8 mouse cellular contexts compared by ENCODE assay signal in the genomic region with DNA sequence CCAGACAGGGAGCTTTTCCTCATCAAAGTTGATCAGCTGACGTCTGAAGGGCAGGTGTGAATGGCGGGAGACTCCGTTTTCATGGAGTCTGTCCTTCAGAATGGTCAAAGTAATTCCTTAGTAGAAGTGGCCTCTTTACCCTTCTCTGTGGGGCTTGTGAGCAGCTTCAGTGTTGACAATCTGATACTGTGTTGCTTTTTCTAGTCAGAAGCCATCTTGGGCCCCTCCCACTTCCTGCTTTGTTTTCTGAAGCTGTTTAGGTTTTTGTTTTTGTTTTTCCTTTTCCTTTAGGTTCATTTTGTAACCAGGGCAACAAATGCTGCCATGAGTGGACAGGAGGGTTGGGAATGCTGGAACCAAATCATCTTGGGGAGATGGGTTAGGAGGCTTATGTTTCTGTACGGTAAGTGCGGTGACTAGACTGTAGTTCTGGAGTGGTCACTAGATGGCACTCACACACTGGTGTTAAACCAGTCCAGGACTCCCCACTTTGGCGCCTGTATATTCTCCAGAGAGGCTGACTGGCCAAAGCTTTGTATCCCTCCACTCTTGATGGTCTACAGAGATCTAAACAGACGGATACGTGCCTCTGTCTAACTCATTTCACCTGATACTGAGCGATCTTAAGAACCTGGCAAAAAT. TPM values are rescaled to one million over a fixed set of nuclear protein-coding genes. Genes with fewer than 3 reads are reported as not detected.
DNase-seq lines count a peak whose midpoint lies in the region; ATAC-seq and TF ChIP-seq lines count a peak whose summit lies in the region.

No protein-coding gene starts in this region.

- TF ChIP-seq POLR2A in limb, embryonic 14.5 days (IDR thresholded peaks at IDR 0.05; ENCODE audit: borderline replicate concordance, extremely low read depth, insufficient read depth, insufficient read length) = no peak

- 21% methylated on average over 9 of the region's 9 CpGs for WGBS in embryonic facial prominence, embryonic 15.5 days
- WGBS in heart, embryonic 10.5 days = 18% methylated on average over 9 of the region's 9 CpGs
- WGBS in kidney, embryonic 14.5 days = 22% methylated on average over 9 of the region's 9 CpGs
- WGBS in limb, embryonic 14.5 days = 18% methylated on average over 9 of the region's 9 CpGs
- 26% methylated on average over 9 of the region's 9 CpGs for WGBS in midbrain, embryonic 16.5 days

- H3K27me3 ChIP-seq in embryonic facial prominence, embryonic 15.5 days = peaks cover 41% of the 10 kb centered on the region
- peaks cover 43% of the 10 kb centered on the region for H3K27me3 ChIP-seq in heart, embryonic 10.5 days (ENCODE audit: insufficient read depth, poor library complexity, severe bottlenecking)
- peaks cover 40% of the 10 kb centered on the region for H3K27me3 ChIP-seq in kidney, embryonic 14.5 days (ENCODE audit: control insufficient read depth, insufficient read depth, low read length)
- peaks cover 41% of the 10 kb centered on the region for H3K27me3 ChIP-seq in limb, embryonic 14.5 days (ENCODE audit: control insufficient read depth, insufficient read depth, low read length)
- H3K27me3 ChIP-seq in midbrain, embryonic 16.5 days (ENCODE audit: control insufficient read depth, insufficient read depth, low read depth, low read length) = peaks cover 19% of the 10 kb centered on the region

- no peak overlapping the region for H3K27ac ChIP-seq in embryonic facial prominence, embryonic 15.5 days (replicated peaks)
- H3K27ac ChIP-seq in heart, embryonic 10.5 days = no peak overlapping the region
- H3K27ac ChIP-seq in kidney, embryonic 14.5 days (ENCODE audit: low read depth, low read length) = no peak overlapping the region
- no peak overlapping the region for H3K27ac ChIP-seq in limb, embryonic 14.5 days (replicated peaks; ENCODE audit: low read depth, low read length)
- H3K27ac ChIP-seq in midbrain, embryonic 16.5 days (ENCODE audit: low read length) = no peak overlapping the region; the same call in 1 of the 2 replicates

- H3K36me3 ChIP-seq in embryonic facial prominence, embryonic 15.5 days = no peaks in the 10 kb centered on the region
- no peaks in the 10 kb centered on the region for H3K36me3 ChIP-seq in heart, embryonic 10.5 days
- no peaks in the 10 kb centered on the region for H3K36me3 ChIP-seq in kidney, embryonic 14.5 days (ENCODE audit: control insufficient read depth, insufficient read depth, low read length)
- no peaks in the 10 kb centered on the region for H3K36me3 ChIP-seq in limb, embryonic 14.5 days (ENCODE audit: control insufficient read depth, insufficient read depth, low read length)
- H3K36me3 ChIP-seq in midbrain, embryonic 16.5 days (ENCODE audit: control insufficient read depth, insufficient read depth, low read length) = no peaks in the 10 kb centered on the region

- H3K9me3 ChIP-seq in embryonic facial prominence, embryonic 15.5 days (replicated peaks) = no peaks in the 10 kb centered on the region
- no peaks in the 10 kb centered on the region for H3K9me3 ChIP-seq in heart, embryonic 10.5 days
- H3K9me3 ChIP-seq in kidney, embryonic 14.5 days (ENCODE audit: control insufficient read depth, low read length) = no peaks in the 10 kb centered on the region
- H3K9me3 ChIP-seq in limb, embryonic 14.5 days (ENCODE audit: control insufficient read depth, low read length) = no peaks in the 10 kb centered on the region
- no peaks in the 10 kb centered on the region for H3K9me3 ChIP-seq in midbrain, embryonic 16.5 days (replicated peaks; ENCODE audit: control insufficient read depth, low read length, poor library complexity, severe bottlenecking)

- H3K9ac ChIP-seq in embryonic facial prominence, embryonic 15.5 days = no peak overlapping the region
- no peak overlapping the region for H3K9ac ChIP-seq in kidney, embryonic 14.5 days (ENCODE audit: low read depth, low read length)
- no peak overlapping the region for H3K9ac ChIP-seq in limb, embryonic 14.5 days (ENCODE audit: low read depth, low read length, severe bottlenecking)
- no peak overlapping the region for H3K9ac ChIP-seq in midbrain, embryonic 16.5 days (ENCODE audit: low read depth, low read length)

- H3K4me1 ChIP-seq in embryonic facial prominence, embryonic 15.5 days = no peaks in the 10 kb centered on the region
- H3K4me1 ChIP-seq in heart, embryonic 10.5 days = peaks cover 11% of the 10 kb centered on the region
- no peaks in the 10 kb centered on the region for H3K4me1 ChIP-seq in kidney, embryonic 14.5 days (ENCODE audit: control insufficient read depth, insufficient read depth, low read length)
- no peaks in the 10 kb centered on the region for H3K4me1 ChIP-seq in limb, embryonic 14.5 days (ENCODE audit: control insufficient read depth, insufficient read depth, low read length)
- H3K4me1 ChIP-seq in midbrain, embryonic 16.5 days (ENCODE audit: control insufficient read depth, insufficient read depth, low read length) = no peaks in the 10 kb centered on the region; the same call in 1 of the 2 replicates

- H3K4me3 ChIP-seq in embryonic facial prominence, embryonic 15.5 days (replicated peaks) = peak overlapping the region; percentile 25
- H3K4me3 ChIP-seq in heart, embryonic 10.5 days = 0 out of 2 replicates have a peak overlapping the region, but pooled peaks have one; percentile 29
- H3K4me3 ChIP-seq in kidney, embryonic 14.5 days (ENCODE audit: low read length) = 0 out of 2 replicates have a peak overlapping the region, but pooled peaks have one; percentile 5
- H3K4me3 ChIP-seq in limb, embryonic 14.5 days (replicated peaks; ENCODE audit: low read length) = no peak overlapping the region
- H3K4me3 ChIP-seq in midbrain, embryonic 16.5 days (ENCODE audit: low read depth, low read length) = no peak overlapping the region

- H3K4me2 ChIP-seq in embryonic facial prominence, embryonic 15.5 days (replicated peaks) = peak overlapping the region; percentile 38; the same call in 1 of the 2 replicates
- H3K4me2 ChIP-seq in kidney, embryonic 14.5 days (replicated peaks; ENCODE audit: low read depth, low read length) = 0 out of 2 replicates have a peak overlapping the region, but pooled peaks have one; percentile 11
- H3K4me2 ChIP-seq in limb, embryonic 14.5 days (replicated peaks; ENCODE audit: low read depth, low read length, severe bottlenecking) = 0 out of 2 replicates have a peak overlapping the region, but pooled peaks have one; percentile 7
- H3K4me2 ChIP-seq in midbrain, embryonic 16.5 days (ENCODE audit: low read length) = 0 out of 2 replicates have a peak overlapping the region, but pooled peaks have one; percentile 4

- ATAC-seq in embryonic facial prominence, embryonic 15.5 days (ENCODE audit: insufficient number of reproducible peaks, low FRiP score, low TSS enrichment, low read depth) = peak; percentile 73; the same call in 1 of the 2 replicates
- peak; percentile 92 for ATAC-seq in kidney, embryonic 14.5 days (ENCODE audit: low FRiP score, low TSS enrichment)
- peak; percentile 86 for ATAC-seq in limb, embryonic 14.5 days (ENCODE audit: low FRiP score, low read depth)
- ATAC-seq in midbrain, embryonic 16.5 days = peak; percentile 93

- peak; percentile 84 for DNase-seq in A20 (ENCODE audit: low read depth, low spot score)
- peak; percentile 8 to 47 for DNase-seq in adrenal gland, postnatal 4 days (ENCODE audit: low spot score in 2 of 2)
- DNase-seq in heart, embryonic 10.5 days (ENCODE audit: low spot score) = no peak
- peak; percentile 95 for DNase-seq in limb, embryonic 14.5 days (ENCODE audit: low spot score)
- DNase-seq in spleen, postnatal 14 days (ENCODE audit: low spot score in 2 of 2) = peak; percentile 15 to 53

RNA-seq across cellular contexts. Expression of a gene that starts 42.1 kb away (rescaled TPM):
- 10 to 100 TPM; 42.9 to 48.9 TPM for total RNA-seq in adrenal gland, postnatal 4 days (2021)
- 21.4 and 24.0 TPM in 2 replicates for polyA plus RNA-seq in embryonic facial prominence, embryonic 15.5 days (2015; fragmentation: Nextera tagmentation; extraction: Ambion mirVana)
- polyA plus RNA-seq in heart, embryonic 10.5 days (2016; fragmentation: Nextera tagmentation; extraction: Ambion mirVana) = 43.5 and 63.8 TPM in 2 replicates
- polyA plus RNA-seq in kidney, embryonic 14.5 days (2014; fragmentation: Nextera tagmentation; extraction: Ambion mirVana) = 29.0 and 30.3 TPM in 2 replicates
- polyA plus RNA-seq in limb, embryonic 14.5 days (2012; rRNA removed) = 9.1 and 13.3 TPM in 2 replicates
- polyA plus RNA-seq in limb, embryonic 14.5 days (2014; fragmentation: Nextera tagmentation; extraction: Ambion mirVana) = 16.8 and 20.4 TPM in 2 replicates
- polyA plus RNA-seq in midbrain, embryonic 16.5 days (2015; fragmentation: Nextera tagmentation; extraction: Ambion mirVana) = 17.2 and 29.7 TPM in 2 replicates

Comparison
In these comparisons a context has a peak if more than half of its experiments do, and no peak if none do; other contexts are left out.
1. H3K4me3 ChIP-seq: peak in embryonic facial prominence, embryonic 15.5 days (single experiment), heart, embryonic 10.5 days (single experiment) and kidney, embryonic 14.5 days (single experiment); none in limb, embryonic 14.5 days (single experiment) and midbrain, embryonic 16.5 days (single experiment).
2. Peak in every context shown above with its lines, with median percentiles within 50 percentile points of each other: ATAC-seq and H3K4me2 ChIP-seq.